Mouse (Mus musculus) B cell, adult 67 days (primary cell): ENCODE data around the gene Ubxn4. TPM values are rescaled to one million over a fixed set of nuclear protein-coding genes. Genes with fewer than 3 reads are reported as not detected.

Experiments
- total RNA-seq, 2 experiments: library from RNA; stranded (reverse); gene quantifications; 4 replicates each; pipeline ENCODE4 v1.2.4; 2023

Gene Ubxn4
- total RNA-seq = 10 to 100 TPM; 76.5 to 87.0 TPM

GRCm38 (mm10) chr1:128243627-128243995 is at the start of gene Ubxn4:
TSS of gene Ubxn4 (plus strand) at chr1:128243964.

GRCm38 (mm10) chr1:128328218-128328617 is 84.5 kb downstream of the Ubxn4 start, which contains the start of gene Lct:
TSS of gene Lct (minus strand) at chr1:128328318.

Other genes starting within 250 kb of the Ubxn4 start
- gene Zranb3, start 140.9 kb upstream of the Ubxn4 start, total RNA-seq = 1 to 10 TPM; 4.4 to 9.2 TPM
- gene R3hdm1, start 140.7 kb upstream of the Ubxn4 start, total RNA-seq = 100 to 1,000 TPM; 136 to 145 TPM
- gene Lct, start 84.4 kb downstream of the Ubxn4 start, total RNA-seq = under 1 TPM; 0.27 to 0.29 TPM
- gene Mcm6, start 115.7 kb downstream of the Ubxn4 start, total RNA-seq = 10 to 100 TPM; 36.7 to 37.1 TPM
- gene Dars, start 173.4 kb downstream of the Ubxn4 start, total RNA-seq = 10 to 100 TPM; 51.6 to 58.4 TPM